Mouse (Mus musculus) forebrain, postnatal 0 days (tissue): ENCODE data around the gene Zfyve21. TPM values are rescaled to one million over a fixed set of nuclear protein-coding genes. Genes with fewer than 3 reads are reported as not detected.

ENCODE experiments used
- ATAC-seq: fragments of 200-750 bp; cut with Nextera tagmentation; 2 replicates; pipeline ENCODE4 v1.8.0; 2017; ENCODE audit warnings: mild to moderate bottlenecking, moderate library complexity
- DNase-seq: peaks from one replicate; pipeline ENCODE4 v3.0.0-alpha.2; 2015
- H3K27ac ChIP-seq: fragments of 300-500 bp; sonication (generic); 2 replicates; pipeline ENCODE4 v1.5.1; 2014; ENCODE audit warnings: low read depth, mild to moderate bottlenecking, antibody characterized with exemption, low read length, moderate library complexity, mixed read lengths
- H3K27me3 ChIP-seq: fragments of 300-500 bp; sonication (generic); 2 replicates; pipeline ENCODE4 v1.6.1; 2014; ENCODE audit warnings: mild to moderate bottlenecking, low read length, mixed read lengths; ENCODE audit not compliant: insufficient read depth
- H3K36me3 ChIP-seq: fragments of 300-500 bp; sonication (generic); 2 replicates; pipeline ENCODE4 v1.6.1; 2014; ENCODE audit warnings: mild to moderate bottlenecking, moderate library complexity; ENCODE audit not compliant: insufficient read depth
- H3K4me1 ChIP-seq: fragments of 300-500 bp; sonication (generic); 2 replicates; pipeline ENCODE4 v1.6.1; 2014; ENCODE audit warnings: antibody characterized with exemption; ENCODE audit not compliant: insufficient read depth
- H3K4me2 ChIP-seq: fragments of 300-500 bp; sonication (generic); 2 replicates; pipeline ENCODE4 v1.6.1; 2014; ENCODE audit warnings: low read depth, mild to moderate bottlenecking, moderate library complexity
- H3K4me3 ChIP-seq: fragments of 300-500 bp; sonication (generic); 2 replicates; pipeline ENCODE4 v1.5.1; 2014; ENCODE audit warnings: low read depth, low read length, mixed read lengths
- H3K9ac ChIP-seq: fragments of 300-500 bp; sonication (generic); 2 replicates; pipeline ENCODE4 v1.6.1; 2014; ENCODE audit warnings: mild to moderate bottlenecking
- H3K9me3 ChIP-seq: fragments of 300-500 bp; sonication (generic); 2 replicates; pipeline ENCODE4 v1.6.1; 2016; ENCODE audit warnings: low read length
- CTCF ChIP-seq: sonication (generic); IDR thresholded peaks from 2 replicates; pipeline ENCODE4 v1.5.1; 2016; ENCODE audit warnings: antibody characterized with exemption, control low read depth, low read depth
- WGBS: fragments of 180-500 bp; shearing (Covaris S2); extraction: QIAGEN DNeasy Blood & Tissue Kit; methylation state at CpG from one replicate; pipeline ENCODE4 v1.1.7; 2014; 5-methylcytosine and 5-hydroxymethylcytosine counted together
- polyA plus RNA-seq: library from polyadenylated mRNA; unstranded; fragments of >200 nt; fragmentation: Nextera tagmentation; extraction: Ambion mirVana; gene quantifications from 2 replicates; pipeline ENCODE4 v1.2.1, GENCODE M21; 2015
- total RNA-seq: library from RNA; depleted of rRNA; stranded (reverse); fragments of >200 nt; gene quantifications from 2 replicates; pipeline ENCODE4 v1.2.3, GENCODE M21; 2014

Gene Zfyve21
- total and polyA plus RNA-seq, 2 experiments from 2014 or later, result 21.2 to 29.5 TPM

DNA sequence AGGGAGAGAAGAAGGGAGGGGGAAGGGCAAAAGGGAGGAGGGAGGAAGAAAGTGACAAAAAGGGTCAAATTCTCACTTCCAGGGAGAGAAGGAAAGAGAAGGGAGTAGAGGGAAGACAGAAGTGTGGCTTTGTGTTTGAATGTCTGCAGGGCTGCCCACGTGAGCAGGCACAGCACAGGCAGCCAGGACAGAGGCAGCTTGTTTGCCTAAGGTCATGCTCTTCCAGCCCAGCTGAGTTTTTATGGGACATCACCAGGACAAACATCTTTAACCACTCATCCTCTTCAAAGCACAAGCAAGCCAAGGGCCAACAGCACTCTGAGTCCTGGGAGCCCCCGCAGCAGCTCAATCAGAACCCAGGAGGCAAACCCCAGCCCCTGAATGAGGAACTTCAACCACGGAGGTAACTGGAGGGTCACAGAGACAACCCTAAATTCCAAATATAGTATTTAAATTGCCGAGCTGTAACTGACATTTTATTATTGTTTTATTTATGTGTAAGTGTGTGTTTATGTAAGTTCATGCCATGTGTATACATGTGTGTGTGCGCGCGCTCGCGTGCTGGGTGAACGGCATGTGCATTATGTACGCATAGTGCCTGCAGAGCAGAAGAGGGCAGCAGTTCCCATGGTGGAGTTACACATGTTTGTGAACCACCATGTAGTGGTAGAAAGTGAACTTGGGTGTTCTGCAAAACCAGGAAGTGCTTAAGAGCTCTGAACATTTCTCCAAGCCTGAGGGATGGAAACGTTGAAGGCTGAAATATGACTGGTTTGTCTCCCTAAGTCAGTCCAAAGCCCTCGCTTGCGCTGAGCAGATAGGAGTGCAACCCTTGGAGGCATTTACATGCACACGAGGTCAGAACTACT lies 28.8 kb downstream of the Zfyve21 start:
- Histone ChIP-seq H3K4me2 (no peak overlapping the region), H3K27ac (no peak overlapping the region), H3K9me3 (no peaks in the 10 kb centered on the region), H3K4me3 (no peak overlapping the region), H3K9ac (no peak overlapping the region), H3K36me3 (peaks cover 38% of the 10 kb centered on the region), H3K27me3 (no peaks in the 10 kb centered on the region), H3K4me1 (no peaks in the 10 kb centered on the region)
- 91% methylated on average over 15 of the region's 15 CpGs for WGBS
- no peak for ATAC-seq
- TF ChIP-seq CTCF, result no peak
- DNase-seq, result no peak

DNA sequence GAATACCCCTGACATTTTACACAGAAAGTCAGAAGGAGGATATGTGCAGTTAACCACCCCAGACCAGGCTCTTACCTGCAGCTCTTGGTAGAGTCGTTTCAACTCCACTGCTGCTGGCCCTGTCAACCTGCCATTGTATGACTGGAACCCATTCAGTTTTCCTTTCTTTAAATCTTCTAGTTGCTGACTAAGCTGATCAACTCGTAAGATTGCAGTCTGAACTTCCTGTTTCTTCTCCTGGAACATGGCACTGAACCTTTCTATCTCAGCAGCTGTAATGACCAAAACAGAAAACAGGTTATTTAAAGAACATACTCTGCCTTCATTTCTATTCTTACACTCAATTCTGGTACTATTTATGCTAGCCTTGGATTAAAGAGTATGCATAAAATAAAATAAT lies 29.5 kb downstream of the Zfyve21 start:
- TF ChIP-seq CTCF, result no peak
- ATAC-seq (no peak), DNase-seq (no peak)
- Histone ChIP-seq H3K27ac (no peak overlapping the region), H3K9ac (no peak overlapping the region), H3K27me3 (no peaks in the 10 kb centered on the region), H3K4me2 (no peak overlapping the region), H3K4me3 (no peak overlapping the region), H3K9me3 (no peaks in the 10 kb centered on the region), H3K36me3 (peaks cover 31% of the 10 kb centered on the region), H3K4me1 (no peaks in the 10 kb centered on the region)
- 56% methylated on average over 2 of the region's 2 CpGs for WGBS

- WGBS, result 90% methylated on average over 4 of the region's 4 CpGs
- no peak for ATAC-seq
- no peaks in the 10 kb centered on the region for H3K4me1 ChIP-seq
Observed at GRCm38 (mm10) chr12:111845953-111846352, 32.0 kb downstream of the Zfyve21 start.

GRCm38 (mm10) chr12:111846815-111847214 lies 32.8 kb downstream of the Zfyve21 start:
- Histone ChIP-seq H3K27ac (no peak overlapping the region), H3K9ac (no peak overlapping the region), H3K4me3 (no peak overlapping the region), H3K36me3 (peaks cover 14% of the 10 kb centered on the region; the same call in 1 of the 2 replicates), H3K4me1 (no peaks in the 10 kb centered on the region), H3K9me3 (no peaks in the 10 kb centered on the region), H3K4me2 (no peak overlapping the region), H3K27me3 (no peaks in the 10 kb centered on the region)
- ATAC-seq, result no peak
- 87% methylated on average over 10 of the region's 10 CpGs for WGBS
- TF ChIP-seq CTCF, result no peak
- no peak for DNase-seq

More at GRCm38 (mm10) chr12:111845953-111846352, 32.0 kb downstream of the Zfyve21 start:
- Histone ChIP-seq H3K4me2 (no peak overlapping the region), H3K4me3 (no peak overlapping the region), H3K27me3 (no peaks in the 10 kb centered on the region), H3K36me3 (peaks cover 16% of the 10 kb centered on the region), H3K27ac (no peak overlapping the region), H3K9me3 (no peaks in the 10 kb centered on the region), H3K9ac (no peak overlapping the region)
- no peak for DNase-seq
- TF ChIP-seq CTCF, result no peak

DNA sequence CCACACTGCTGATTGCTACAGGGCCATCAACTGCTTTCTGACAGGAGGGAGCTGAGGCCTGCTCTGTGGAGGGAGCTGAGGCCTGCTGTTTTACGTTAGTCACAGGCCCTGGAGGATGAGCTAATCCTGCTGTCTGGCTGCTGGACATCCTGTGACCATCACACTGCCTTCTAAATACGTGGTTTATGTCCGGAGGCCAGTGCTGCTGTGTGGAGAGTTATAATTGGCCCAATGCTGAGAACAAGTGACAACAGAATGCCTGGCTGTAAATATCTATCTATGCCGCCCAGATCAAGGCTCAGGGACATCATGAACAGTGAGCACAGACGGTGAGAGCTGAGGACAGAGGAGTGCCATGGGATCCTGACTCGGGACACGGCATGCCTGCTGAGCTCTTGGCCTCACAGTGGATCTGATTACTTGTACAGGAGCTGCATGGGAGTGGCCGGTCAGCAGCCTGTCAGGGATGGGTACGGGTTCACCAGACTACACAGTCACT lies 34.4 kb downstream of the Zfyve21 start:
- WGBS, result 88% methylated on average over 9 of the region's 9 CpGs
- Histone ChIP-seq H3K36me3 (peaks cover 8% of the 10 kb centered on the region; the same call in 1 of the 2 replicates), H3K4me3 (no peak overlapping the region), H3K27me3 (no peaks in the 10 kb centered on the region), H3K9ac (no peak overlapping the region), H3K9me3 (no peaks in the 10 kb centered on the region), H3K27ac (no peak overlapping the region), H3K4me2 (no peak overlapping the region), H3K4me1 (no peaks in the 10 kb centered on the region)
- TF ChIP-seq CTCF, result no peak
- ATAC-seq (no peak), DNase-seq (no peak)

DNA sequence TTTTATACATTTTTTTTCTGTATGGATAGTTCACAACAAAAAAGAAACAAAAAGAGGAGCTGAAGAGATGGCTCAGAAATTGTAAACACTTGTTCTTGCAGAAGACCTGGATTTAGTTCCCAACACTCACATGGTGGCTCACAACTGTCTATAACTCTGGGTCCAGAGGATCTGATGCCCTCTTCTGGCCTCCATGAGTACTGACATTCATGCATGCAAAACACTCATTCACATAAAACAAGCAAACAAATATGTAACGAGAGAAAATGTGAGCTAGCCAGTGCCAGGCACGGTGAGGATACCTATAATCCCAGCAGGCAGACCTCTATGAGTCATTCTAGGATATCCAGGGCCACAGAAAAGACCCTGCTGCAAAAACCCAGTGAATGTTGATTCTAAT lies 37.3 kb downstream of the Zfyve21 start:
- no peaks in the 10 kb centered on the region for H3K4me1 ChIP-seq
- 47% methylated on average over 2 of the region's 2 CpGs for WGBS
- H3K27ac ChIP-seq, result no peak overlapping the region
- no peaks in the 10 kb centered on the region for H3K9me3 ChIP-seq
- no peak overlapping the region for H3K4me2 ChIP-seq
- no peaks in the 10 kb centered on the region for H3K27me3 ChIP-seq
- no peaks in the 10 kb centered on the region for H3K36me3 ChIP-seq
- ATAC-seq (no peak), DNase-seq (no peak)
- no peak overlapping the region for H3K4me3 ChIP-seq
- TF ChIP-seq CTCF, result peak; percentile 49
- H3K9ac ChIP-seq, result no peak overlapping the region

- Histone ChIP-seq H3K27me3 (no peaks in the 10 kb centered on the region), H3K27ac (no peak overlapping the region), H3K36me3 (no peaks in the 10 kb centered on the region), H3K4me1 (no peaks in the 10 kb centered on the region), H3K9ac (no peak overlapping the region), H3K4me2 (no peak overlapping the region), H3K9me3 (no peaks in the 10 kb centered on the region), H3K4me3 (no peak overlapping the region)
- no peak for TF ChIP-seq CTCF
- ATAC-seq (peak; percentile 62), DNase-seq (peak; percentile 27)
- 57% methylated on average over 5 of the region's 5 CpGs for WGBS
Observed at GRCm38 (mm10) chr12:111851745-111852144, 37.8 kb downstream of the Zfyve21 start.
